Mouse (Mus musculus) hindbrain, postnatal 0 days (tissue): Measurements from ENCODE around the gene Fbxl3. TPM values are rescaled to one million over a fixed set of nuclear protein-coding genes. Genes with fewer than 3 reads are reported as not detected.

Source experiments
- ATAC-seq: fragments of 200-750 bp; cut with Nextera tagmentation; 2 replicates; pipeline ENCODE4 v1.8.0; 2017; ENCODE audit warnings: mild to moderate bottlenecking, moderate TSS enrichment, moderate library complexity
- DNase-seq: peaks from one replicate; pipeline ENCODE4 v3.0.0-alpha.2; 2015; ENCODE audit warnings: low spot score
- H3K27ac ChIP-seq: fragments of 300-500 bp; sonication (generic); 2 replicates; pipeline ENCODE4 v1.5.1; 2014; ENCODE audit warnings: mild to moderate bottlenecking
- H3K27me3 ChIP-seq: fragments of 300-500 bp; sonication (generic); 2 replicates; pipeline ENCODE4 v1.6.1; 2014; ENCODE audit warnings: low read length, mixed read lengths; ENCODE audit not compliant: insufficient read depth
- H3K36me3 ChIP-seq: fragments of 300-500 bp; sonication (generic); 2 replicates; pipeline ENCODE4 v1.6.1; 2014; ENCODE audit warnings: low read length, mixed read lengths; ENCODE audit not compliant: insufficient read depth
- H3K4me1 ChIP-seq: fragments of 300-500 bp; sonication (generic); 2 replicates; pipeline ENCODE4 v1.6.1; 2014; ENCODE audit warnings: antibody characterized with exemption, low read length, mixed read lengths; ENCODE audit not compliant: insufficient read depth
- H3K4me2 ChIP-seq: fragments of 300-500 bp; sonication (generic); 2 replicates; pipeline ENCODE4 v1.6.1; 2014; ENCODE audit warnings: low read depth, mild to moderate bottlenecking, low read length, moderate library complexity, mixed read lengths
- H3K4me3 ChIP-seq: fragments of 300-500 bp; sonication (generic); 2 replicates; pipeline ENCODE4 v1.5.1; 2014; ENCODE audit warnings: low read length
- H3K9ac ChIP-seq: fragments of 300-500 bp; sonication (generic); replicated peaks from 2 replicates; pipeline ENCODE4 v1.6.1; 2014; ENCODE audit warnings: mild to moderate bottlenecking, low read length, moderate library complexity, mixed read lengths
- H3K9me3 ChIP-seq: fragments of 300-500 bp; sonication (generic); 2 replicates; pipeline ENCODE4 v1.6.1; 2016; ENCODE audit warnings: low read length, mixed read lengths
- CTCF ChIP-seq: IDR thresholded peaks from 2 replicates; pipeline ENCODE4 v1.5.1; 2016; ENCODE audit warnings: antibody characterized with exemption, control low read depth, low read depth
- WGBS: fragments of 180-500 bp; shearing (Covaris S2); extraction: QIAGEN DNeasy Blood & Tissue Kit; methylation state at CpG from one replicate; pipeline ENCODE4 v1.1.7; 2014; 5-methylcytosine and 5-hydroxymethylcytosine counted together
- polyA plus RNA-seq: library from polyadenylated mRNA; unstranded; fragments of >200 nt; fragmentation: Nextera tagmentation; extraction: Ambion mirVana; gene quantifications from 2 replicates; pipeline ENCODE4 v1.2.1, GENCODE M21; 2015
- total RNA-seq: library from RNA; depleted of rRNA; stranded (reverse); fragments of >200 nt; gene quantifications from 2 replicates; pipeline ENCODE4 v1.2.3, GENCODE M21; 2014

Gene Fbxl3
- total and polyA plus RNA-seq, 2 experiments from 2014 or later: 27.4 to 61.6 TPM

- H3K4me2 ChIP-seq: peak overlapping the region; percentile 74
- H3K4me1 ChIP-seq: peaks cover 9% of the 10 kb centered on the region
- no peaks in the 10 kb centered on the region for H3K27me3 ChIP-seq
- H3K9me3 ChIP-seq: no peaks in the 10 kb centered on the region
- DNase-seq (no peak), ATAC-seq (no peak)
- 59% methylated on average over 6 of the region's 6 CpGs for WGBS
- no peak overlapping the region for H3K4me3 ChIP-seq
- H3K36me3 ChIP-seq: peaks cover 10% of the 10 kb centered on the region; the same call in 1 of the 2 replicates
- no peak for TF ChIP-seq CTCF
- no peak overlapping the region for H3K27ac ChIP-seq
- no peak overlapping the region for H3K9ac ChIP-seq
Measured at GRCm38 (mm10) chr14:103096621-103097020, 2.7 kb downstream of the Fbxl3 start.

DNA sequence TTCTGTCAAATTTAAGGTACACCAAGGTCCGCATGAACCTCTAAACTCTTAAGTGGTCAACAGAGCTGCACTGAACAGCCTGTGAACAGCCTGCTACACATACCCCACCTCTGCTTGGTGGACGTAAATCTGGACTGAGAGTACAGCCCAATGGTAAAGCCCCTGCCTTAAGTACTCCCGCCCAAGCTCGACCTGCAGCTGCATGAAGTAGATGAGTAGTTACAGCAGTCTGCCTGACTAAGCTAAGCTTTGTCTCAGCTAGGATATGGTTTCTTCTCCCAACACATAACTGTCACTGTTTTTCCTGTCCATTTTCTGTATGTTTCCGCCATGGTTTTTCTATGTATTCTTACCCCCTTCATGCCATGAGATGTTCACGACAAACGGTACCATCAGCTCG lies 3.5 kb downstream of the Fbxl3 start:
- ATAC-seq: no peak
- Histone ChIP-seq H3K4me3 (no peak overlapping the region), H3K27me3 (no peaks in the 10 kb centered on the region), H3K4me2 (no peak overlapping the region), H3K4me1 (peaks cover 9% of the 10 kb centered on the region), H3K27ac (no peak overlapping the region), H3K36me3 (peaks cover 11% of the 10 kb centered on the region; the same call in 1 of the 2 replicates), H3K9me3 (no peaks in the 10 kb centered on the region), H3K9ac (no peak overlapping the region)
- 92% methylated on average over 8 of the region's 8 CpGs for WGBS
- DNase-seq: no peak
- no peak for TF ChIP-seq CTCF

DNA sequence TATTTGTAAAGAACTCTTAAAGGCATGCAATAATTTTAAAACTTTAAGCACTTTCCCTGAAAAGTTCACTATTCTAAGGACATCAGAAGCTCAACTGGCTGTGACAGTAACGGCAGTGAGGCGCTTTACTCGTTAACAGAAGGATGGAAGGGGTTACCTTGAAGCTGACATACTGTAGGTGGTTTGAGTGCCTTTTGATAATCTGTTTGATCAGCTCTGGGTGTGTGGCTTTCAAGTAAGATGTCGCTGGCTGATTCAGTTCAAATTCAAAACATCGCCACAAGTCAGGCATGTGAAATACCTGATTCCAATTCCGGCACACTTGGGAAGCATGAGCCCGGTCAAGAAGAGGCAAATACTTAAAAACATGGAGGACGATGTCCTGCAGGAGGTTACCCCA lies 4.3 kb downstream of the Fbxl3 start:
- peaks cover 9% of the 10 kb centered on the region for H3K4me1 ChIP-seq
- no peaks in the 10 kb centered on the region for H3K27me3 ChIP-seq
- DNase-seq: no peak
- ATAC-seq: no peak
- 89% methylated on average over 8 of the region's 8 CpGs for WGBS
- H3K36me3 ChIP-seq: peaks cover 11% of the 10 kb centered on the region; the same call in 1 of the 2 replicates
- H3K4me2 ChIP-seq: no peak overlapping the region
- no peak overlapping the region for H3K9ac ChIP-seq
- no peak for TF ChIP-seq CTCF
- no peak overlapping the region for H3K27ac ChIP-seq
- no peak overlapping the region for H3K4me3 ChIP-seq
- H3K9me3 ChIP-seq: no peaks in the 10 kb centered on the region

GRCm38 (mm10) chr14:103093670-103094069 lies 5.7 kb downstream of the Fbxl3 start:
- H3K4me2 ChIP-seq: no peak overlapping the region
- WGBS: 85% methylated on average over 4 of the region's 4 CpGs
- no peak for ATAC-seq
- H3K9me3 ChIP-seq: no peaks in the 10 kb centered on the region
- peaks cover 9% of the 10 kb centered on the region for H3K4me1 ChIP-seq
- H3K9ac ChIP-seq: no peak overlapping the region
- DNase-seq: no peak
- no peak for TF ChIP-seq CTCF
- H3K27me3 ChIP-seq: no peaks in the 10 kb centered on the region
- no peak overlapping the region for H3K4me3 ChIP-seq
- H3K36me3 ChIP-seq: peaks cover 14% of the 10 kb centered on the region; the same call in 1 of the 2 replicates
- no peak overlapping the region for H3K27ac ChIP-seq

DNA sequence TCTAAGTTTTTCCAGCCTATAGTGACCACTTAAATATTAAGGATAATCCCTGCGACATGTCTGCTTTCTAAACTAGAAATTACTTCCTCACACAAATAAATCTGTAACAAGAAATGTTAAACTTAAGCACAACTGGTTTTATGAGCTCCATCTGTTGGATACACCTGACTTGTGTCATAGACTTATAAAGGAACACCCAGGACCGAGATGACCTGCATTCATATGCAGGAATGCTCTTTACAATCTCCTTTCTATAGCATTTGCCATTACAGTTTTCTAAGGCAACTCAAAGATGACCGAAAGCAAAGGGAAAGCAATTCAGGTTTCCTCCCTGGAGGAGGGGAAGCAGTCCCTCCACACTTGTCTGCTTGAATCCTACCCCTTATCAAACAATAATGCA lies 6.1 kb downstream of the Fbxl3 start:
- peaks cover 16% of the 10 kb centered on the region for H3K36me3 ChIP-seq
- peaks cover 9% of the 10 kb centered on the region for H3K4me1 ChIP-seq
- WGBS: 84% methylated on average over 3 of the region's 3 CpGs
- ATAC-seq (no peak), DNase-seq (no peak)
- H3K9ac ChIP-seq: no peak overlapping the region
- no peaks in the 10 kb centered on the region for H3K9me3 ChIP-seq
- no peak overlapping the region for H3K4me3 ChIP-seq
- no peaks in the 10 kb centered on the region for H3K27me3 ChIP-seq
- H3K27ac ChIP-seq: no peak overlapping the region
- no peak overlapping the region for H3K4me2 ChIP-seq
- no peak for TF ChIP-seq CTCF

DNA sequence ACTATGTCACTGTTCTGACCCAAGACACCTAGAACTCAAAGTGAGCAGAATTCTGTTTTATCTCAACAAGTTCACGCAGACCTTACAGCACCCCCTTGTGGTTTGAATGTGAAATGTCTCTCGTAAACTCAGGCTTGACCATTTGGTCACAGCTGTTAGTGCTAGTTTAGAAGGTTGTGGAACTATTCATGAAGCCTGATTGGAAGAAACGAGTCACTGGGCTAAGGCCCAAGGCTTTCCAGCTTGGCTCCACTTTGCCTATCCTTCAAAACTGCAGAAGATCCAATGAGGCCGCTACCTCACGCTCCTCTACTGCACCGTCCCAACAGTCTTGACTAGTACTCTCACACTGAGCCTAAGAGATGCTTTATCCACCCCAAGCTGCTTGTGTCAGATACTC lies 10.7 kb downstream of the Fbxl3 start:
- Histone ChIP-seq H3K9ac (no peak overlapping the region), H3K27ac (no peak overlapping the region), H3K27me3 (no peaks in the 10 kb centered on the region), H3K4me3 (no peak overlapping the region), H3K4me2 (no peak overlapping the region), H3K9me3 (no peaks in the 10 kb centered on the region), H3K36me3 (peaks cover 31% of the 10 kb centered on the region), H3K4me1 (no peaks in the 10 kb centered on the region)
- peak; percentile 74 for TF ChIP-seq CTCF
- 68% methylated on average over 6 of the region's 6 CpGs for WGBS
- DNase-seq: peak; percentile 77
- ATAC-seq: 0 out of 2 replicates have a peak, but pooled peaks have one; percentile 27

GRCm38 (mm10) chr14:103087846-103088245 lies 11.5 kb downstream of the Fbxl3 start:
- peaks cover 36% of the 10 kb centered on the region for H3K36me3 ChIP-seq
- H3K9ac ChIP-seq: no peak overlapping the region
- no peaks in the 10 kb centered on the region for H3K4me1 ChIP-seq
- H3K27ac ChIP-seq: no peak overlapping the region
- H3K9me3 ChIP-seq: no peaks in the 10 kb centered on the region
- H3K4me3 ChIP-seq: no peak overlapping the region
- ATAC-seq (no peak), DNase-seq (no peak)
- TF ChIP-seq CTCF: no peak
- WGBS: 89% methylated on average over 5 of the region's 5 CpGs
- H3K4me2 ChIP-seq: no peak overlapping the region
- no peaks in the 10 kb centered on the region for H3K27me3 ChIP-seq
